Mouse (Mus musculus) liver, embryonic 14.5 days (tissue): ENCODE data around the gene Smtnl2. TPM values are rescaled to one million over a fixed set of nuclear protein-coding genes. Genes with fewer than 3 reads are reported as not detected.
A peak's percentile ranks its signal among the peaks of the same experiment; 100 is the strongest.
"Not testable (repeated sequence)": the region's sequence is repeated elsewhere in the genome, so short reads cannot be mapped to it uniquely, and the experiment has no call there.

Experiments
- ATAC-seq: fragments of 200-750 bp; cut with Nextera tagmentation; 2 replicates; pipeline ENCODE4 v1.8.0; 2017; ENCODE audit warnings: moderate number of reproducible peaks, mild to moderate bottlenecking, moderate library complexity; ENCODE audit not compliant: insufficient read depth
- DNase-seq, 3 experiments: peaks; one replicate each; pipeline ENCODE4 v3.0.0-alpha.2; 2012 to 2013; ENCODE audit warnings: low read depth in 3 of 3, low spot score in 3 of 3
- H3K27ac ChIP-seq: fragments of 300-500 bp; sonication (generic); 2 replicates; pipeline ENCODE4 v1.5.1; 2014; ENCODE audit warnings: moderate library complexity, mild to moderate bottlenecking, control low read depth, inconsistent platforms
- H3K27me3 ChIP-seq: fragments of 300-500 bp; sonication (generic); 2 replicates; pipeline ENCODE4 v1.6.1; 2014; ENCODE audit warnings: mild to moderate bottlenecking, low read length, moderate library complexity; ENCODE audit not compliant: control insufficient read depth, insufficient read depth
- H3K36me3 ChIP-seq: fragments of 300-500 bp; sonication (generic); replicated peaks from 2 replicates; pipeline ENCODE4 v1.6.1; 2014; ENCODE audit warnings: low read depth; ENCODE audit not compliant: control insufficient read depth, insufficient read depth
- H3K4me1 ChIP-seq, 2 experiments: fragments of 200-500 bp in 1 of 2; fragments of 300-500 bp in 1 of 2; sonication (generic) in 1 of 2; replicated peaks; 2 replicates each; pipeline ENCODE4 v1.6.1; 2012 to 2014; ENCODE audit warnings: antibody characterized with exemption in 1 of 2, inconsistent platforms in 1 of 2, low read length in 1 of 2; ENCODE audit not compliant: control insufficient read depth in 2 of 2, insufficient read depth in 2 of 2
- H3K4me2 ChIP-seq: fragments of 300-500 bp; sonication (generic); 2 replicates; pipeline ENCODE4 v1.6.1; 2014; ENCODE audit warnings: low read depth, mild to moderate bottlenecking, control low read depth, moderate library complexity
- H3K4me3 ChIP-seq, 2 experiments: fragments of 200-500 bp in 1 of 2; fragments of 300-500 bp in 1 of 2; sonication (generic) in 1 of 2; 2 replicates each; pipeline ENCODE4 v1.5.1; 2012 to 2014; ENCODE audit warnings: low read depth in 2 of 2, low read length in 2 of 2, mild to moderate bottlenecking in 2 of 2, control low read depth in 1 of 2, inconsistent platforms in 1 of 2, moderate library complexity in 1 of 2; ENCODE audit not compliant: insufficient read depth in 1 of 2
- H3K9ac ChIP-seq: fragments of 300-500 bp; sonication (generic); replicated peaks from 2 replicates; pipeline ENCODE4 v1.6.1; 2014; ENCODE audit warnings: mild to moderate bottlenecking, control low read depth, moderate library complexity
- H3K9me3 ChIP-seq: fragments of 300-500 bp; sonication (generic); 2 replicates; pipeline ENCODE4 v1.6.1; 2016; ENCODE audit warnings: low read length, mixed read lengths; ENCODE audit not compliant: control insufficient read depth
- CTCF ChIP-seq: IDR thresholded peaks from 2 replicates; pipeline ENCODE4 v1.5.1; 2016; ENCODE audit warnings: antibody characterized with exemption, low read depth, control low read depth
- EP300 ChIP-seq: IDR thresholded peaks from 2 replicates; pipeline ENCODE4 v1.6.1; 2016; ENCODE audit warnings: antibody characterized with exemption, low read depth
- WGBS: fragments of 180-500 bp; shearing (Covaris S2); extraction: QIAGEN DNeasy Blood & Tissue Kit; methylation state at CpG from one replicate; pipeline ENCODE4 v1.1.7; 2014; ENCODE audit not compliant: insufficient replicate concordance; 5-methylcytosine and 5-hydroxymethylcytosine counted together
- polyA plus RNA-seq, 2 experiments: library from polyadenylated mRNA; depleted of rRNA in 1 of 2; stranded (reverse) in 1 of 2; unstranded in 1 of 2; fragments of >200 nt; fragmentation: Nextera tagmentation in 1 of 2; extraction: Ambion mirVana in 1 of 2; gene quantifications; 2 replicates each; pipeline versions ENCODE4 v1.2.1 to v1.2.3; 2012 to 2014

Gene Smtnl2
- polyA plus RNA-seq, 2 experiments = 0.86 to 1.3 TPM

DNA sequence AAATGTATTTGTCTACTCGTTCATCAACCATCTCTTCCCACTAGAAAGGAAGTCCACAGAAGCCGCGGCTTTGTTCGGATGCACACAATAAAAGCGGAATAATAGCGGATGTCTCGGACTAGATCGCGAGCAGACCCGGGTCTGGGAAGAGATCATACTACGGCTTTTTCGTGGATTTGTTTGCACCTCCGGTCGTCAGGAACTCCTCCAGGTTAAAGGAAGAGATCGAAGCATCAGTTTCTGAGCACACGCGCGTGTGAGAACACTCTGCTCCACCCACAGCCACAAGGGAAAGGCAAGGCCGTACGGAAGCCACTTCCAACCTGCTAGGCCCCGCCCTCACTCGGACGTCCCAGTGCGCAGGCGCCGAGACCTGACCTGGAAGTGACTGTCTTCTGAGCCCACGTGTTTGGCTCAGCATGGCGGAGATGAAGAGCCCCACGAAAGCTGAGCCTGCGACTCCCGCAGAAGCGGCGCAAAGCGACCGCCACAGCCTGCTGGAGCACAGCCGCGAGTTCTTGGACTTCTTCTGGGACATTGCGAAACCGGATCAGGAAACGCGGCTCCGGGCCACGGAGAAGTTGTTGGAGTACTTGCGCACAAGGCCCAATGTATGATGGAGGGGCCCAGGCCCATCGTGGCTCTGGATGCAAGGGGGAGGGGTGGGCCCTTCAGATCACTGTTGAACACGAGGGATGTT lies 29.6 kb upstream of the Smtnl2 start, which contains the start of gene Mybbp1a:
Mybbp1a (plus strand) TSS at position 391 of the 700 bp plus-strand sequence.
- TF ChIP-seq CTCF (peak; percentile 18; the same call in 1 of the 2 replicates), EP300 (no peak)
- H3K4me1 ChIP-seq = peaks cover 0 to 7% of the 10 kb centered on the region in 2 experiments
- DNase-seq (peak; percentile 90 to 92 (median 90)), ATAC-seq (peak; percentile 87)
- H3K27me3 ChIP-seq = no peaks in the 10 kb centered on the region
- WGBS = under 1% methylated on average over 46 of the region's 46 CpGs
- H3K4me3 ChIP-seq = peak within 1 kb of the TSS; percentile 79 to 87
- peak within 1 kb of the TSS; percentile 60 for H3K27ac ChIP-seq
- no peaks in the 10 kb centered on the region for H3K9me3 ChIP-seq
- peaks cover 35% of the 10 kb centered on the region for H3K36me3 ChIP-seq
- peak within 1 kb of the TSS; percentile 79 for H3K9ac ChIP-seq
- H3K4me2 ChIP-seq = peak within 1 kb of the TSS; percentile 92

DNA sequence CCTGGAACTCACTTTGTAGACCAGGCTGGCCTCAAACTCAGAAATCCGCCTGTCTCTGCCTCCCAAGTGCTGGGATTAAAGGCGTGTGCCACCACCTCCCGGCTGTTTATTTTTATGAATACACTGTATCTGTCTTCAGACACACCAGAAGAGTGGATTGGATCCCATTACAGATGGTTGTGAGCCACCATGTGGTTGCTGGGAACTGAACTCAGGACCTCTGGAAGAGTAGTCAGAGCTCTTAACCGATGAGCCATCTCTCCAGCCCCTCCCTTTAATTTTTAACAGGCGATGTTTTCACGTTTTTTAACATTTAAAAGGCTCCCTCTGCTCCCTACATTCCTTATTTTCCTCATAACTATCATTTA lies 29.1 kb upstream of the Smtnl2 start:
- not testable (repeated sequence) for H3K9me3 ChIP-seq, H3K4me1 ChIP-seq, ATAC-seq, H3K27me3 ChIP-seq, DNase-seq
- H3K27ac ChIP-seq = peak overlapping the region; percentile 60
- peak overlapping the region; percentile 79 to 87 for H3K4me3 ChIP-seq
- peak overlapping the region; percentile 92 for H3K4me2 ChIP-seq
- WGBS = 34% methylated on average over 6 of the region's 6 CpGs
- peak overlapping the region; percentile 79 for H3K9ac ChIP-seq
- peaks cover 30% of the 10 kb centered on the region for H3K36me3 ChIP-seq

DNA sequence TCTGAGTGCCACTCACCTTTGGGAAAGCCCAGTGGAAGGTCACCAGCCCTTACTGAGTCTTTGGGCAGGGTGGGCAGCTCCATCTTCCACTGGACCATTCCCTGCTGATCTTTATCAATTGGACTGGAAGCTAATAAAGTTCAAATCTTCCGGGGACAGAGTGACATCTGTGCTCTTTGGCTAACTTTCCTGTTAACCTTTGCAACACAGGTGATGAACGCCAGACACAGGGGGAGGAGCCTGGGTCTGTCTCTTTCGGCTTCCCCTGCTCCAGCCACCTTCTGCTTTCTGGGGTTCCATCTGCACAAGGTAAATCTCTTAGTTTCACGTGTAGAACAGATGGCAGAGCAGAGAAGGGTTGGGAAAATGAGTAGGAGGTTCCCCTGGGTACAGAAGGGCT lies 26.9 kb upstream of the Smtnl2 start:
- no peak overlapping the region for H3K4me2 ChIP-seq
- H3K27me3 ChIP-seq = no peaks in the 10 kb centered on the region
- no peak overlapping the region for H3K27ac ChIP-seq
- no peak for DNase-seq
- no peaks in the 10 kb centered on the region for H3K9me3 ChIP-seq
- TF ChIP-seq EP300 (no peak), CTCF (no peak)
- no peak overlapping the region for H3K4me3 ChIP-seq
- no peak for ATAC-seq
- H3K9ac ChIP-seq = no peak overlapping the region
- WGBS = 60% methylated on average over 4 of the region's 4 CpGs
- peaks cover 0 to 7% of the 10 kb centered on the region in 2 experiments for H3K4me1 ChIP-seq
- peaks cover 9% of the 10 kb centered on the region for H3K36me3 ChIP-seq

DNA sequence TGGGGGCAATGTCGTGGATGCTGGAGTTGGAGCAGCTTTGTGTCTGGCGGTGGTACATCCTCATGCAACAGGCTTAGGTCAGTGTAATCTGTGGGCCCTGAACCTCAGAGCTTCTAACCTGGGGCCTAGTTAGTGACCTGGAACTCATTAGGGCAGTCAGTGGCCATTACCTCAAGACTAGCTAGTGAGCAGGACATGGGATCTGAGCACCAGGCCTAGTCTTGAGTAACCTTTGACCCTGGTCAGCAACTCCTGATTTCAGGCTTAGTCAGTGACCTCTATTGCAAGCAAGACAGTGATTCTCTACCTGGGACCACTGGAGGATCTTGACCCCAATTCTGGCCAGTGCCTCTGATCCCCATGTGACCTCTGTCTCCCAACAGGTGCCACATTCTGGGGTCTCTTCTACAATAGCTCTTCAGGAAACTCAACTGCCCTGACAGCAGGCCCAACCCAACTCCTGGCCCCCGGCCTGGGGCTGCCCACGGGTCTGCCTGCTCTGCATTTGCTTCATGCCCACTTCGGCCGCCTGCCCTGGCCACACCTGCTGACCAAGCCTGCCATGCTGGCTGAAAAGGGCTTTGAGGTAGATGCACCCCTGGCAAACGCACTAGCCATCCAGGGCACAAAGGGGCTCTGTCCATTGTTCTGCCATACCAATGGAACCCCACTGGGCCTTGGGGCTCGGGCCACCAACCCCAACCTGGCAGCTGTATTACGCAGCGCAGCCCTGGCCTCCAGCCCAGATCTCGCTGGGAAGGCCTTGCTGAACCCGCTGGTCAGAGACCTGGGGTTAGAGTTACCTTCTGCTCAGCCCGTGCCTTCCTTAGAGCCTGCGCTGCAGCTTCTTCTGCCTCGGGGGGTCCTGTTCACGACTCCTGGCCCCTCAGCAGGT lies 25.5 kb upstream of the Smtnl2 start:
- no peaks in the 10 kb centered on the region for H3K36me3 ChIP-seq
- DNase-seq = no peak
- 73% methylated on average over 16 of the region's 16 CpGs for WGBS
- H3K4me3 ChIP-seq = no peak overlapping the region
- H3K4me2 ChIP-seq = no peak overlapping the region
- peaks cover 0 to under 1% of the 10 kb centered on the region in 2 experiments; a peak in 3 of 4 replicates for H3K4me1 ChIP-seq
- no peaks in the 10 kb centered on the region for H3K9me3 ChIP-seq
- no peak for TF ChIP-seq EP300
- TF ChIP-seq CTCF = no peak
- H3K9ac ChIP-seq = no peak overlapping the region
- ATAC-seq = no peak
- H3K27ac ChIP-seq = no peak overlapping the region
- no peaks in the 10 kb centered on the region for H3K27me3 ChIP-seq

DNA sequence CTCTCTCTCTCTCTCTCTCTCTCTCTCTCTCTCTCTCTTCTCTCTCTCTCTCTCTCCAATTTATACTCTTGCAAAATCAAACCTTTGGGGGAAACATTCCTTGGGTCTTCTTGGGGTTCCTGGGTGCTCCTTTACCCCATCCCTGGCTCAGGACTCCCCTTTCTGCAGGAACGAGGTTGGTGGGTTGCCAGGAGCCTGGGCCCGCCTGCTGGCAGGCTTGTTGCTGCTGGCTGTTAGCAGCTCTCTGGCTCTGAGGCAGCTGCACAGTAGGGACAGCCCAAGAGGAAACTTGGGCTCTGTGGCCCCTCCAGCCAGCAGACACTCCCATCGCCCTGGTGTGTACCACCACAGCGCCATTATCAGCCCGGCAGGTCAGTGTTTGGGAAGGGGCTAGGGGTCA lies 24.8 kb upstream of the Smtnl2 start:
- H3K4me1 ChIP-seq = no peaks in the 10 kb centered on the region
- ATAC-seq (no peak), DNase-seq (no peak)
- no peaks in the 10 kb centered on the region for H3K27me3 ChIP-seq
- no peak overlapping the region for H3K27ac ChIP-seq
- H3K9ac ChIP-seq = no peak overlapping the region
- TF ChIP-seq CTCF (no peak), EP300 (no peak)
- H3K4me2 ChIP-seq = no peak overlapping the region
- WGBS = 64% methylated on average over 5 of the region's 5 CpGs
- H3K4me3 ChIP-seq = no peak overlapping the region
- H3K36me3 ChIP-seq = no peaks in the 10 kb centered on the region
- H3K9me3 ChIP-seq = no peaks in the 10 kb centered on the region
